Mouse (Mus musculus): Measurements from ENCODE around the gene Prkacb.

Prkacb gene

GRCm38 (mm10) chr3:146812901-146813393 is at the start of gene Prkacb:
Prkacb (minus strand) TSS chr3:146812990.
- in situ Hi-C loops (cut with MboI; ENCODE audit: low pct_unique_long_range_greater_than_20kb in 1 of 2, low sequenced_read_pairs in 2 of 2, unreplicated experiment in 1 of 2), result no loop called here

GRCm38 (mm10) chr3:146860308-146860707 is 47.5 kb upstream of the Prkacb start:
- in situ Hi-C loops (cut with MboI; ENCODE audit: low pct_unique_long_range_greater_than_20kb in 1 of 2, low sequenced_read_pairs in 2 of 2, unreplicated experiment in 1 of 2), result no loop called here

- in situ Hi-C loops (cut with MboI; ENCODE audit: low pct_unique_long_range_greater_than_20kb in 1 of 2, low sequenced_read_pairs in 2 of 2, unreplicated experiment in 1 of 2), result no loop called here
Measured at GRCm38 (mm10) chr3:146857373-146857772, 44.6 kb upstream of the Prkacb start.

- in situ Hi-C loops (cut with MboI; ENCODE audit: low pct_unique_long_range_greater_than_20kb in 1 of 2, low sequenced_read_pairs in 2 of 2, unreplicated experiment in 1 of 2), result no loop called here
Measured at GRCm38 (mm10) chr3:146854473-146855087, 41.8 kb upstream of the Prkacb start.

- in situ Hi-C loops (cut with MboI; ENCODE audit: low pct_unique_long_range_greater_than_20kb in 1 of 2, low sequenced_read_pairs in 2 of 2, unreplicated experiment in 1 of 2), result no loop called here
Measured at GRCm38 (mm10) chr3:146851966-146852891, 39.4 kb upstream of the Prkacb start, which contains the start of gene Ttll7. Ttll7 (plus strand) TSS chr3:146852367.

GRCm38 (mm10) chr3:146849360-146849759 is 36.6 kb upstream of the Prkacb start:
- in situ Hi-C loops (cut with MboI; ENCODE audit: low pct_unique_long_range_greater_than_20kb in 1 of 2, low sequenced_read_pairs in 2 of 2, unreplicated experiment in 1 of 2), result no loop called here

- in situ Hi-C loops (cut with MboI; ENCODE audit: low pct_unique_long_range_greater_than_20kb in 1 of 2, low sequenced_read_pairs in 2 of 2, unreplicated experiment in 1 of 2), result no loop called here
Measured at GRCm38 (mm10) chr3:146848112-146848511, 35.3 kb upstream of the Prkacb start.

- in situ Hi-C loops (cut with MboI; ENCODE audit: low pct_unique_long_range_greater_than_20kb in 1 of 2, low sequenced_read_pairs in 2 of 2, unreplicated experiment in 1 of 2), result no loop called here
Measured at GRCm38 (mm10) chr3:146846237-146846636, 33.4 kb upstream of the Prkacb start.

GRCm38 (mm10) chr3:146843470-146843869 is 30.7 kb upstream of the Prkacb start:
- in situ Hi-C loops (cut with MboI; ENCODE audit: low pct_unique_long_range_greater_than_20kb in 1 of 2, low sequenced_read_pairs in 2 of 2, unreplicated experiment in 1 of 2), result no loop called here

- in situ Hi-C loops (cut with MboI; ENCODE audit: low pct_unique_long_range_greater_than_20kb in 1 of 2, low sequenced_read_pairs in 2 of 2, unreplicated experiment in 1 of 2), result no loop called here
Measured at GRCm38 (mm10) chr3:146842766-146843165, 30.0 kb upstream of the Prkacb start.

GRCm38 (mm10) chr3:146820718-146821117 is 7.9 kb upstream of the Prkacb start:
- in situ Hi-C loops (cut with MboI; ENCODE audit: low pct_unique_long_range_greater_than_20kb in 1 of 2, low sequenced_read_pairs in 2 of 2, unreplicated experiment in 1 of 2), result no loop called here

GRCm38 (mm10) chr3:146813624-146814023 is 834 bp upstream of the Prkacb start:
- in situ Hi-C loops (cut with MboI; ENCODE audit: low pct_unique_long_range_greater_than_20kb in 1 of 2, low sequenced_read_pairs in 2 of 2, unreplicated experiment in 1 of 2), result no loop called here

GRCm38 (mm10) chr3:146812041-146812878 is 530 bp downstream of the Prkacb start:
- in situ Hi-C loops (cut with MboI; ENCODE audit: low pct_unique_long_range_greater_than_20kb in 1 of 2, low sequenced_read_pairs in 2 of 2, unreplicated experiment in 1 of 2), result no loop called here

GRCm38 (mm10) chr3:146793554-146794257 is 19.1 kb downstream of the Prkacb start:
- in situ Hi-C loops (cut with MboI; ENCODE audit: low pct_unique_long_range_greater_than_20kb in 1 of 2, low sequenced_read_pairs in 2 of 2, unreplicated experiment in 1 of 2), result no loop called here

GRCm38 (mm10) chr3:146792144-146792748 is 20.5 kb downstream of the Prkacb start:
- in situ Hi-C loops (cut with MboI; ENCODE audit: low pct_unique_long_range_greater_than_20kb in 1 of 2, low sequenced_read_pairs in 2 of 2, unreplicated experiment in 1 of 2), result no loop called here

- in situ Hi-C loops (cut with MboI; ENCODE audit: low pct_unique_long_range_greater_than_20kb in 1 of 2, low sequenced_read_pairs in 2 of 2, unreplicated experiment in 1 of 2), result no loop called here
Measured at GRCm38 (mm10) chr3:146784233-146784632, 28.6 kb downstream of the Prkacb start.

- in situ Hi-C loops (cut with MboI; ENCODE audit: low pct_unique_long_range_greater_than_20kb in 1 of 2, low sequenced_read_pairs in 2 of 2, unreplicated experiment in 1 of 2), result no loop called here
Measured at GRCm38 (mm10) chr3:146783645-146784225, 29.1 kb downstream of the Prkacb start.

All from mouse embryonic stem cell (cell line).